Mouse (Mus musculus) embryonic facial prominence, embryonic 11.5 days (tissue): ENCODE measurements at regions not wholly inside any gene's neighbourhood (a gene's known extent, or its start where the extent isn't known, plus 50 kb on each side); places are given as distances from the start of the nearest gene placed in this dataset.
A peak's percentile ranks its signal among the peaks of the same experiment; 100 is the strongest.

Experiments used
- ATAC-seq: fragments of 200-750 bp; cut with Nextera tagmentation; replicated peaks from 2 replicates; pipeline ENCODE4 v1.8.0; 2017; ENCODE audit warnings: low read depth; ENCODE audit not compliant: insufficient number of reproducible peaks, low FRiP score, low TSS enrichment
- DNase-seq: peaks from one replicate; pipeline ENCODE4 v3.0.0-alpha.2; 2015; ENCODE audit warnings: low spot score
- H3K27ac ChIP-seq: fragments of 300-500 bp; sonication (generic); replicated peaks from 2 replicates; pipeline ENCODE4 v1.5.1; 2014; ENCODE audit warnings: mild to moderate bottlenecking, low read depth, low read length, control low read depth
- H3K27me3 ChIP-seq: fragments of 300-500 bp; sonication (generic); 2 replicates; pipeline ENCODE4 v1.6.1; 2014; ENCODE audit warnings: mild to moderate bottlenecking, low read length, moderate library complexity, mixed read lengths; ENCODE audit not compliant: control insufficient read depth, insufficient read depth
- H3K36me3 ChIP-seq: fragments of 300-500 bp; sonication (generic); replicated peaks from 2 replicates; pipeline ENCODE4 v1.6.1; 2014; ENCODE audit warnings: low read depth, mild to moderate bottlenecking, low read length, moderate library complexity, mixed read lengths; ENCODE audit not compliant: control insufficient read depth, insufficient read depth
- H3K4me1 ChIP-seq: fragments of 300-500 bp; sonication (generic); 2 replicates; pipeline ENCODE4 v1.6.1; 2014; ENCODE audit warnings: low read length, mixed read lengths; ENCODE audit not compliant: control insufficient read depth, insufficient read depth
- H3K4me2 ChIP-seq: fragments of 300-500 bp; sonication (generic); 2 replicates; pipeline ENCODE4 v1.6.1; 2014; ENCODE audit warnings: low read depth, mild to moderate bottlenecking, control low read depth, low read length, moderate library complexity
- H3K4me3 ChIP-seq: fragments of 300-500 bp; sonication (generic); 2 replicates; pipeline ENCODE4 v1.5.1; 2014; ENCODE audit warnings: low read depth, low read length, control low read depth
- H3K9ac ChIP-seq: fragments of 300-500 bp; sonication (generic); replicated peaks from 2 replicates; pipeline ENCODE4 v1.6.1; 2014; ENCODE audit warnings: mild to moderate bottlenecking, control low read depth, low read length
- H3K9me3 ChIP-seq: fragments of 300-500 bp; sonication (generic); replicated peaks from 2 replicates; pipeline ENCODE4 v1.6.1; 2016; ENCODE audit warnings: mild to moderate bottlenecking, low read length, inconsistent platforms, mixed read lengths; ENCODE audit not compliant: control insufficient read depth
- WGBS: fragments of 180-500 bp; shearing (Covaris S2); extraction: QIAGEN DNeasy Blood & Tissue Kit; methylation state at CpG from one replicate; pipeline ENCODE4 v1.1.7; 2014; 5-methylcytosine and 5-hydroxymethylcytosine counted together

- Histone ChIP-seq H3K9me3 (no peaks in the 10 kb centered on the region), H3K27me3 (no peaks in the 10 kb centered on the region), H3K4me1 (no peaks in the 10 kb centered on the region), H3K4me2 (no peak overlapping the region), H3K4me3 (no peak overlapping the region), H3K9ac (no peak overlapping the region), H3K36me3 (no peaks in the 10 kb centered on the region), H3K27ac (no peak overlapping the region)
- 94% methylated on average over 17 of the region's 17 CpGs for WGBS
- DNase-seq = no peak
- no peak for ATAC-seq
These were observed 159.5 kb upstream of the Arg1 start for GRCm38 (mm10) chr10:25086745-25087144.

DNA sequence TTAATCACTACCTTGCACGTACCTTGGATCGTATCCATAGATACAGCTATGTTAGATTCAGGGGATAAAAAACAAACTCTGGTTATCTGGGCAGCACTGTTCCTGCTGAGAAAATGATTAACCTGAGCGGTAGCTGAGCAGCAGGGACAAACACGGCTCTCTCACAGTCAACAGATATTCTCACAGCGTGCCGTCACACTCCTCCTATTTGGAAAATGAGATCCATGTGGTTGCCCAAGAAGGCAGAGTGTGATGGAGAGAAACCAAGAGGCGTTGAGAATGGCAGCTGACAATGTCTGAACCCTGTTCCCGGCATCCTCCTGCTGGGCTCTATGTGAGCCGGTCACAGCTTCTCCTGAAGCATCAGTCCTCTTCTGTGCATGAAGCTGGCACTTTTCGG, 155.6 kb upstream of the Arg1 start:
- 57% methylated on average over 10 of the region's 10 CpGs for WGBS
- no peaks in the 10 kb centered on the region for H3K27me3 ChIP-seq
- ATAC-seq (no peak), DNase-seq (no peak)
- no peak overlapping the region for H3K27ac ChIP-seq
- H3K4me3 ChIP-seq = no peak overlapping the region
- no peaks in the 10 kb centered on the region for H3K9me3 ChIP-seq
- no peak overlapping the region for H3K9ac ChIP-seq
- H3K4me1 ChIP-seq = no peaks in the 10 kb centered on the region
- H3K4me2 ChIP-seq = no peak overlapping the region
- no peaks in the 10 kb centered on the region for H3K36me3 ChIP-seq

DNA sequence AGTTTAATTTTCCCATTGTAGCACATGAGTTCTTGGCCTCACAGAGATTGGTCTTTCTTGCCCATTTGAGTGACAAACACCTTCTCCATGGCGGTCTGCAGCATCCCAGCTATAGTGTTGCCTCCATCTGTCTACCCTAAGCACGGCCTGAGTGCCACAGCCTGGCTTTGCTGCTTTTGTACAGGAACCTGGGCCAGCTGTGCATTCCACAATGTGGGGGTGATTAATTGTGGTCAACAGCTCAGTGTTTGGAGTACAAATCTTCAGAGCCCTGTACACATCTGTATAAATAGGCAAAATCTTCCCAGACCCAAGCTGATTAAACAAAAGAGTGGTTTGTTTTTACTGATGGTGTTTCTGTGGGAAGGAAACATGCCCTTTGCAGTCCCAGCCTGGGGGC, 145.3 kb upstream of the Arg1 start:
- no peaks in the 10 kb centered on the region for H3K27me3 ChIP-seq
- ATAC-seq = no peak
- H3K4me1 ChIP-seq = no peaks in the 10 kb centered on the region
- no peak overlapping the region for H3K9ac ChIP-seq
- H3K27ac ChIP-seq = no peak overlapping the region
- H3K4me2 ChIP-seq = no peak overlapping the region
- peak; percentile 42 for DNase-seq
- H3K9me3 ChIP-seq = no peaks in the 10 kb centered on the region
- H3K4me3 ChIP-seq = no peak overlapping the region
- 50% methylated on average over 2 of the region's 2 CpGs for WGBS
- no peaks in the 10 kb centered on the region for H3K36me3 ChIP-seq

DNA sequence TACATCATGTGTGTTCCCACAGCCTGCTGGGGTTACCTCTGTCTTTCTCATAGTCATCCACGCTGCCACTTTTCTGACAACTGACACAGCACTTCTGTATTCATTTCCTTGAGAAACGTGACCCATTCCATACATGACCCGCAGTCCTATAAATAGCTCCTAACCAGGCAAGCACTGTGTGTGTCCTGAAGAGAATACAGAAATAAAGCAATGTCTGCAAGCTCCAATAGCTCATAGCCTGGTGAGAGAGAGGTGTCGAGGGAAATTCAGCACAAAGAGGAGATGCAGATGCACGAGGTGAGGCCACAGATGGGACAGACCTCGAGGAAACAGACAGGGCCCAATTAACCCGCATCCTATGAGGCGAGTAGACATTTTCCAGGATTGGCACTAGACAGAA, 141.0 kb upstream of the Arg1 start:
- no peaks in the 10 kb centered on the region for H3K9me3 ChIP-seq
- H3K4me2 ChIP-seq = no peak overlapping the region
- no peaks in the 10 kb centered on the region for H3K36me3 ChIP-seq
- no peaks in the 10 kb centered on the region for H3K4me1 ChIP-seq
- no peaks in the 10 kb centered on the region for H3K27me3 ChIP-seq
- no peak overlapping the region for H3K9ac ChIP-seq
- DNase-seq (no peak), ATAC-seq (no peak)
- H3K27ac ChIP-seq = no peak overlapping the region
- 56% methylated on average over 8 of the region's 8 CpGs for WGBS
- no peak overlapping the region for H3K4me3 ChIP-seq

- Histone ChIP-seq H3K4me3 (no peak overlapping the region), H3K27me3 (no peaks in the 10 kb centered on the region), H3K27ac (no peak overlapping the region), H3K9me3 (no peaks in the 10 kb centered on the region), H3K9ac (no peak overlapping the region), H3K4me2 (no peak overlapping the region), H3K36me3 (no peaks in the 10 kb centered on the region), H3K4me1 (no peaks in the 10 kb centered on the region)
- WGBS = 90% methylated on average over 6 of the region's 6 CpGs
- DNase-seq (no peak), ATAC-seq (no peak)
These were observed 137.5 kb upstream of the Arg1 start for GRCm38 (mm10) chr10:25064701-25065362.

DNA sequence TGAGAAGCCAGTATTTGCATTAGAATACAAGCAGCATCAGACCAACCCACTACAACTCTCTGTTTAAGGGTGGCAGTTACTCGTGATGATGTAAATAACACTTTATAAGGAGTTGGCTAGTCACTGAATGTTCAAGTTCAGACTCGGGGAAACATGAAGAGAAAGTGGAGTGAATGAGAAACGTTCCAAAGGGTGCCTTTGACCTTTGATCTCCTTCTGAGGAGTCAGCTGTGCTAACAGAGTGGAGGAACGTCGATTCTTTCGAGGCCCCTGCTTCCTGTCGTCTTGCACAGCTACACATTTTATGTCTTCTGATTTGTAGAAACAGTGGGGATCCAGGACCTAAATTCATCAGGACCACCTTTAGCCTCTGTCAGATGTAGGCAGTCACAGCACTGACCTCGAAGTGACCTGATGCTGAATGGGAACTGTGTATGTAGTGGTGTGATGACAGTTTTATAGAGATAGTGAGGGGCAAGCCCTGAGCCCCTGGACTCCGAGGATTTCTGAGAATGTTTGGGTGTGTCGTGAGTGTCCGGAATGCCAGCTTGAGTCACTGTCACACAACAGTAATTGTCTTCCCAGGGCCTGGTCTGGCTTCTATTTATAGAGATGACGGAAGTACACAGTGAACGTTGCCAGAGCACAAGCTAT, 134.2 kb upstream of the Arg1 start:
- no peaks in the 10 kb centered on the region for H3K4me1 ChIP-seq
- H3K4me2 ChIP-seq = no peak overlapping the region
- H3K36me3 ChIP-seq = no peaks in the 10 kb centered on the region
- no peak for DNase-seq
- no peak overlapping the region for H3K27ac ChIP-seq
- no peaks in the 10 kb centered on the region for H3K27me3 ChIP-seq
- H3K9ac ChIP-seq = no peak overlapping the region
- ATAC-seq = no peak
- WGBS = 41% methylated on average over 13 of the region's 13 CpGs
- no peak overlapping the region for H3K4me3 ChIP-seq
- no peaks in the 10 kb centered on the region for H3K9me3 ChIP-seq

GRCm38 (mm10) chr10:25058694-25059093, 131.4 kb upstream of the Arg1 start:
- Histone ChIP-seq H3K36me3 (no peaks in the 10 kb centered on the region), H3K4me1 (no peaks in the 10 kb centered on the region), H3K27ac (no peak overlapping the region), H3K9ac (no peak overlapping the region), H3K9me3 (no peaks in the 10 kb centered on the region), H3K27me3 (no peaks in the 10 kb centered on the region), H3K4me3 (no peak overlapping the region), H3K4me2 (no peak overlapping the region)
- ATAC-seq (no peak), DNase-seq (no peak)
- 88% methylated on average over 11 of the region's 11 CpGs for WGBS

DNA sequence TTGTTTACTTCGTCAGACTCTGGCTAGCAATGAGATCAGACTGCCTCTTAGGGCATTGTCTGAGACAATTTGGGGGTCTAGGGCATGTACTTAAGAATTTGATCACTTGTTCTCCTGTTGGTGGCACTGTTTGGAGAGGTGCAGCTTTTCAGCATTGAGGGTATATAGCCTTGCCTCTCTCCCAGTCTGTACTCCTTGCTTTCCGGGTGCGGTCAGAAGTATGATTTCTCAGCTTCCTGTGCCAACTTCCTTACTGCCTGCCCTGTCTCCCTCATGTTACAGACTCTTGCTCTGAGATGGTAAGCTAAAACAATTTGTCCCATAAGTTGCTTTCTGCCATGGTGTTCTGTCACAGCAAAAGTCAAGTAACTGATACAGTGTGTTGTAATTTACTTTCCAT, 124.7 kb upstream of the Arg1 start:
- H3K4me3 ChIP-seq = no peak overlapping the region
- ATAC-seq (no peak), DNase-seq (no peak)
- H3K27me3 ChIP-seq = no peaks in the 10 kb centered on the region
- no peak overlapping the region for H3K27ac ChIP-seq
- WGBS = 68% methylated on average over 3 of the region's 3 CpGs
- no peaks in the 10 kb centered on the region for H3K36me3 ChIP-seq
- no peak overlapping the region for H3K4me2 ChIP-seq
- no peak overlapping the region for H3K9ac ChIP-seq
- H3K4me1 ChIP-seq = no peaks in the 10 kb centered on the region
- no peaks in the 10 kb centered on the region for H3K9me3 ChIP-seq
